Mouse (Mus musculus) forebrain, embryonic 10.5 days (tissue): ENCODE results near the gene Gatad2b. TPM values are rescaled to one million over a fixed set of nuclear protein-coding genes. Genes with fewer than 3 reads are reported as not detected.
A peak's percentile ranks its signal among the peaks of the same experiment; 100 is the strongest.
"Not testable (repeated sequence)": the region's sequence is repeated elsewhere in the genome, so short reads cannot be mapped to it uniquely, and the experiment has no call there.

Experiments used
- DNase-seq: peaks from one replicate; pipeline ENCODE4 v3.0.0-alpha.2; 2017; ENCODE audit warnings: low spot score; ENCODE audit errors: extremely low spot score
- H3K27ac ChIP-seq: fragments of 300-500 bp; sonication (generic); 2 replicates; pipeline ENCODE4 v1.5.1; 2016; ENCODE audit warnings: mild to moderate bottlenecking
- H3K27me3 ChIP-seq: fragments of 300-500 bp; sonication (generic); 2 replicates; pipeline ENCODE4 v1.6.1; 2016; ENCODE audit warnings: mild to moderate bottlenecking; ENCODE audit not compliant: poor library complexity, severe bottlenecking
- H3K36me3 ChIP-seq: fragments of 300-500 bp; sonication (generic); replicated peaks from 2 replicates; pipeline ENCODE4 v1.6.1; 2016; ENCODE audit warnings: mild to moderate bottlenecking, moderate library complexity
- H3K4me1 ChIP-seq: fragments of 300-500 bp; sonication (generic); 2 replicates; pipeline ENCODE4 v1.6.1; 2016
- H3K4me3 ChIP-seq: fragments of 300-500 bp; sonication (generic); 2 replicates; pipeline ENCODE4 v1.5.1; 2016; ENCODE audit warnings: mild to moderate bottlenecking, moderate library complexity
- H3K9me3 ChIP-seq: fragments of 300-500 bp; sonication (generic); 2 replicates; pipeline ENCODE4 v1.6.1; 2016; ENCODE audit warnings: mild to moderate bottlenecking, moderate library complexity
- WGBS: fragments of 180-500 bp; shearing (Covaris S2); methylation state at CpG from one replicate; pipeline ENCODE4 v1.1.7; 2016; 5-methylcytosine and 5-hydroxymethylcytosine counted together
- polyA plus RNA-seq: library from polyadenylated mRNA; unstranded; fragments of >200 nt; fragmentation: Nextera tagmentation; extraction: Ambion mirVana; gene quantifications from 2 replicates; pipeline ENCODE4 v1.2.1, GENCODE M21; 2016

Gatad2b gene
- polyA plus RNA-seq, result 12.4 and 14.4 TPM in 2 replicates

DNA sequence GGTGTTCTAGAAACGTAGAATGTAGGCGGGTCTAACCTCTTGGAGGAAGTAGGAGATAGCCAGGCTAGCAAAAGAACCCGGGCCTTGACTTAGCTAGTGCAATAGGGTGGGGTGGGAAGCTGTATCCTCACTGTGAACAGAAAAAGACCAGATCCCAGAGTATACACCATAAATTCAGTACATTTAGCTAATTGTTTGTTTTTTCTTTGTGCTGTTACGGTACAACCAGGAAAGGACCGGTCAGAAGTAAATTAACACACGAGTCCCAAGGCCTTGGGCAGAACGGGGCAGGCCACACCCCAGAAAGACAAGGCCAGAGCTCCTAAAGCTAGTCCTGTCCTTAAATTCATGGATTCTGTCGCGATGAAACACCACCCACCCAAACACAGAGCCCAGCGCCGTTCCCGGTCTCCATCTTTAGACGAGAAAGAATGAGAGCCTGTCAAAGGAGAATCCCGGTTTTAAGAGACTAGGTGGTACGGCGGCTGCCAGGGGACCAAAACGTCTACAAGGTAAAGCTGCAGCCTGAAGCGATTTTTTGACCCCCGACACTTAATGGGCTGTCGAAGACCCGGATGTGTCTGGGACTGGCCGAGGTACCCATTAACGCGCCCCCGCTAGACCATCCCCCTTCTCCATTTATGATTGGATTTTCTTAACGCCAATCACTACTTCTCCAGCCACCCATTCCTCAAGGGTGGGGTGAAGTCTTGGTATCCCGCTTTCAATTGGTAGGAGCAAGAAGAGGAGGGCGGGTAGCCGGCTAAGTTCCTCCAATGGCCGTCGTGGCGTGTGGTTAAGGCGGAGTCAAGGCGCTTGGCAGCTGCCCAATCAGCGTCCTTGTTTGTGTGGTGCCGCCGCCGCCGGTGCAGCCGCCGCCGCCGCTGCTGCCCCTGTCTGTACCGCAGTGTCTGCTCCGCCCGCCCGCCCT, at the start of gene Gatad2b:
TSS of gene Gatad2b (plus strand) at position 834 of the 931 bp plus-strand sequence.
- peaks cover 28% of the 10 kb centered on the region for H3K36me3 ChIP-seq
- under 1% methylated on average over 47 of the region's 47 CpGs for WGBS
- H3K27ac ChIP-seq, result peak within 1 kb of the TSS; percentile 93
- H3K4me3 ChIP-seq, result peak within 1 kb of the TSS; percentile 86
- no peaks in the 10 kb centered on the region for H3K9me3 ChIP-seq
- DNase-seq, result peak; percentile 99
- peaks cover 21% of the 10 kb centered on the region for H3K4me1 ChIP-seq
- no peaks in the 10 kb centered on the region for H3K27me3 ChIP-seq

DNA sequence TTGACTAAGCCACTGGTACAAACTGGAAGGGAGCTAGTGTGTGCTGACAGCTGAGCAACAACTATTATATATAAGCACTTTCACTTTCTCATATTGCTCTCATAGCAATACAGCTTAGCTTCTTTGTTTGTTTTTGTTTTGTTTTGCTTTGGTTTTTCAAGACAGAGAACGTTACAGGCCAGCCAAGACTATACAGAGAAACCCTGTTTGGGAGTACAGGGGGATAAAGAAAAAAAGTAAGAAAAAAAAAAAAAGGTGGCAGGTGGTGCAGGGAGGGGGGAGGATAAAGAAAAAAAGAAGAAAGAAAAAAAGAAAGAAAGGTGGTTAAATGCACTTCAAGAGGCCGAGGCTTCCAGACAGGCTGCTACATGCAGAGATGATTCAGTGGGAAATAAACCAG, 47.6 kb upstream of the Gatad2b start:
- peaks cover 11% of the 10 kb centered on the region for H3K36me3 ChIP-seq
- 80% methylated on average over 2 of the region's 2 CpGs for WGBS
- 0 out of 2 replicates have a peak, but pooled peaks cover 11% of the 10 kb centered on the region for H3K27me3 ChIP-seq
- peaks cover 41% of the 10 kb centered on the region for H3K4me1 ChIP-seq
- no peak overlapping the region for H3K4me3 ChIP-seq
- H3K27ac ChIP-seq, result no peak overlapping the region
- DNase-seq, result no peak
- no peaks in the 10 kb centered on the region for H3K9me3 ChIP-seq

DNA sequence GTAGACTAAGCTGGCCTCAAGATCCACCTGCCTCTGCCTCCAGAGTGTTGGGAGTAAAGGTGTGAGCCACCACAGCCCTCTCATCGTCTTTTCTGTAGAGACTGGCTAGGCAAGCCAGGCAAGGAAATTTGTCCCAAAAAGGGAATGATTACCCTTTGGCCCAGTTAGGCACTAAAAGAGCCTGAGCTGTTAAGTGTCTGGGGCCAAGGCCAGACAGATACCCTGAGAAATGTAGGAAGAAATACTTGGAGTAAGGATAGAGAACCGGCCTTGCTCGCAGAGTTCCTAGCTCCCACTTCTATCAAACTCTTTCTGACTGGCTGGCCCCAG, 45.4 kb upstream of the Gatad2b start:
- Histone ChIP-seq H3K27ac (peak overlapping the region; percentile 94), H3K9me3 (no peaks in the 10 kb centered on the region), H3K36me3 (peaks cover 28% of the 10 kb centered on the region), H3K27me3 (0 out of 2 replicates have a peak, but pooled peaks cover under 1% of the 10 kb centered on the region), H3K4me1 (peaks cover 42% of the 10 kb centered on the region), H3K4me3 (peak overlapping the region; percentile 77)
- DNase-seq, result no peak
- under 1% methylated on average over 3 of the region's 3 CpGs for WGBS

DNA sequence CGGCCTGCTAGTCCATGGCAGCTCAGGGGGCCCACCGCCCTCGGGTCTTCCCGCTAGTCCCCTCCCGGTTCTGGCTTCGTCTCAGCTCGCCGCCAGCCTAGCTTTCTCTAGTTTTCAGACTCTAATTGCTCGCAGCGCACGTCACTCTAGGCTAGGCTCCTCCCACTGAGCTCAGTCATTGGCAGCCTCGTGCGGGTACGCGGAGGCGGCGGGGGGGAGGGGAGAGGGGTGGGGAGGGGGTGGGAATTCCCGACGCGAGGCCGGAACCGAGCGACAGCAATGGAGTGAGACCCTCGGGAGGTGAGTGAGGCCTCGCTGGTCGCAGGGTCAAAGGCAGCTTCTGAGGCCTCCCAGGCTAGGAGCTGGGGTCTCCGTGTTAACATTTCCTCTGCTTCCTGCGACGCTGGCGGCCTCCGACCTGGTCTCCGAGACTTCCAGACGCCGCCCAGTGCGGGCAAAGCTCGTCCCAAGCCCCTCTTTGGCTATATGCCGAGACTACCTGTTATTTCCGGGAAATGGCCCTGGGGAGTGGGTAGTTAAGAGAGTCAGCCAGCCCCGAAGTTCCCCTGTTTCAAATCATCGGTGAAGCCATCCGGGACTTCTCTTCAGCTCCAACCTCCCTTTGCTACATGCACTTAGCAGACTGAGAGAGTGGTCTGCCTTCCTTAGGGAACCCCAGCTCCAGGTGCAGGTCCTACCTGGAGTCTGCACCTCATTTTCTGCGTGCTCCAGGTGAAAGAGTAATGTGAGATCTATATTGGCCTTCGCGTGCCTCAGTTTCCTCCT, 44.8 kb upstream of the Gatad2b start, which contains the start of gene Slc39a1:
TSS of gene Slc39a1 (plus strand) at position 213 of the 786 bp plus-strand sequence.
- Histone ChIP-seq H3K4me3 (peak within 1 kb of the TSS; percentile 77), H3K9me3 (no peaks in the 10 kb centered on the region), H3K4me1 (peaks cover 37% of the 10 kb centered on the region), H3K27ac (peak within 1 kb of the TSS; percentile 94), H3K27me3 (no peaks in the 10 kb centered on the region), H3K36me3 (peaks cover 28% of the 10 kb centered on the region)
- peak; percentile 94 for DNase-seq
- under 1% methylated on average over 44 of the region's 44 CpGs for WGBS

DNA sequence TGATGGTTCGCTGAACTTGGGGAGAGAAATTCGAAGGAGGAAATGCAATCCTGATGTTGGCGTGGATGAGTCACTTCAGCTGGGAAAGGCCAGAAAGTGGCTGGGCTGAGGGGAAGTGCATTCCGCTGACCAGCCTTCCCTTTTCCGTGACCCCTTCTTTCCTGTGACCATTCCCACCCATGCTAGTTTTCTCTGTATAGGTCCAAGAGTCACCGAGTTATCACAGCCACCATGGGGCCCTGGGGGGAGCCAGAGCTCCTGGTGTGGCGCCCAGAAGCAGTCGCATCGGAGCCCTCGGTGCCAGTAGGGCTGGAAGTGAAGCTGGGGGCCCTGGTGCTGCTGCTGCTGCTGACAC, 44.3 kb upstream of the Gatad2b start:
- Histone ChIP-seq H3K4me1 (peaks cover 35% of the 10 kb centered on the region), H3K27ac (peak overlapping the region; percentile 94), H3K9me3 (no peaks in the 10 kb centered on the region), H3K4me3 (peak overlapping the region; percentile 77), H3K27me3 (no peaks in the 10 kb centered on the region), H3K36me3 (peaks cover 28% of the 10 kb centered on the region)
- WGBS, result 11% methylated on average over 10 of the region's 10 CpGs
- DNase-seq, result no peak

DNA sequence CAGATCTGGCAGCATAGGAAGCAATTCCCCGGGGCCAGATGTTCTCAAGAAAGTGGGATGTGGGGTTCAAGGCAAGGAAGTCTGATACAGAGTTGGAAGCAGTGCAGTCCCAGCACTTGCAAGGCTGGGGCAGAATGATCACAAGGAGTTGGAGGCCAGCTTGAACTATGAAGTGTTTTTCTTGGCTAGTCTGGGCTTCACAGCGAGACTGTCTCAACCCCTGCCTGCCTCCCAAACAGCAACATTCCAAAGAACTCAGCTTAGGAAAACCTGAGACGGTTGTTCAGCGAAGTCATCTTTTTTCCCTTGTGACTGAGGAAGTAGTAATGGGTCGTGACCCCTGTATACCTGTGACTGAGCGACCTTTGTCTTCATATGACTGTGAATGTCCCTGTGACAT, 42.2 kb upstream of the Gatad2b start:
- DNase-seq, result no peak
- Histone ChIP-seq H3K27ac (no peak overlapping the region), H3K27me3 (no peaks in the 10 kb centered on the region), H3K4me3 (no peak overlapping the region), H3K36me3 (peaks cover 28% of the 10 kb centered on the region), H3K4me1 (peaks cover 45% of the 10 kb centered on the region), H3K9me3 (no peaks in the 10 kb centered on the region)
- 88% methylated on average over 6 of the region's 6 CpGs for whole genome bisulfite sequencing

DNA sequence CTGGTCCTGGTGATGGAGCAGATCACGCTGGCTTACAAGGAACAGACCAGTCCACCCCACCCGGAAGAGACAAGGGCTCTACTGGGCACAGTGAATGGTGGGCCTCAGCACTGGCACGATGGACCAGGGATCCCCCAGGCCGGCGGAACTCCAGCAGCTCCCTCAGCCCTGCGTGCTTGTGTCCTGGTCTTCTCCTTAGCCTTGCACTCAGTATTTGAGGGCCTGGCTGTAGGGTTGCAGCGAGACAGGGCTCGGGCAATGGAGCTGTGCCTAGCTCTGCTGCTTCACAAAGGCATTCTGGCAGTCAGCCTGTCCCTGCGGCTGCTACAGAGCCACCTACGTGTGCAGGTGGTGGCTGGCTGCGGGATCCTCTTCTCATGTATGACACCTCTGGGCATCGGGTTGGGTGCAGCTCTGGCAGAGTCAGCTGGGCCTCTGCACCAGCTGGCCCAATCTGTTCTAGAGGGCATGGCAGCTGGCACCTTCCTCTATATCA, 41.2 kb upstream of the Gatad2b start:
- not testable (repeated sequence) for DNase-seq, H3K27ac ChIP-seq, H3K27me3 ChIP-seq, H3K9me3 ChIP-seq, H3K4me3 ChIP-seq
- Histone ChIP-seq H3K4me1 (peaks cover 51% of the 10 kb centered on the region), H3K36me3 (peaks cover 34% of the 10 kb centered on the region)
- WGBS, result 95% methylated on average over 11 of the region's 12 CpGs

DNA sequence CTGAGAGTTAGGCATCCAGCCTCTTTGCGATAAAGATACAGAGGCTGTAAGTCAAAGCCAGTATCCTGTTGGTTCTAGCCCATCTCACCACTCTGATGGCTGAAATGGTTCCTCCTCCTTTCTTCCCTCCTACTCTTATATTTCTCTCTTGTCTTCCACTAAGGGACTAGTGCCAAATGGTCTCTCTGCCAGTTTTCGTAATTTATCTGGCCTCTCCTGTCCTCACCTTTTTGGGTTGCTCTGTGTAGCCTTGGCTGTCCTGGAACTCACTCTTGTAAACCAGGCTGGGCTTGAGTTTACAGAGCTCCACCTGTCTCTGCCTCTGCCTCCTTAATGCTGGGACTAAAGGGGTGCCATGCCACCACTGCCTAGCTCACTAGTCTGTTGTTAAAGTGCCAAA, 40.3 kb upstream of the Gatad2b start:
- WGBS, result 87% methylated on average over 2 of the region's 2 CpGs
- not testable (repeated sequence) for H3K4me3 ChIP-seq, DNase-seq, H3K27me3 ChIP-seq, H3K27ac ChIP-seq, H3K9me3 ChIP-seq
- Histone ChIP-seq H3K4me1 (peaks cover 47% of the 10 kb centered on the region), H3K36me3 (peaks cover 43% of the 10 kb centered on the region)

DNA sequence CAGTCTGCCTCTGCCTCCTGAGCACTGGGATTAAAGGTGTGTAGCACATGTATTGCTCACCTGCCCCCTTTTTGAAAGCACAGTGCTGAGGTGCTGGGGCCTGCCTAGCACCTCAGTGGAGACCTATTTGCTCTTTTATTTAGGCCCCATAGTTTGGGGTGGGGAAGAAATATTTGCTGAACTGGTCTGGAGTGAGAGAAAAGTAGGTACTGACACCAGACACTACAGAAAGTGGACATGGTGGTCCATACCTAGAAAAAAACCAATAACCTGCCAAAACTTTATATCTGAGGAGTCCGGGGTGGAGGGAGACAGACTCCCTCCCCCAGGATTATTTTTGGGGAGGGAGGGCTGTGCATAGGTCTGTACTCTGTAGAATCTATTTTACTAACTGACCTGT, 39.8 kb upstream of the Gatad2b start:
- H3K36me3 ChIP-seq, result peaks cover 48% of the 10 kb centered on the region
- peaks cover 42% of the 10 kb centered on the region for H3K4me1 ChIP-seq
- 77% methylated on average over 1 of the region's 1 CpGs for WGBS
- not testable (repeated sequence) for H3K27me3 ChIP-seq, H3K27ac ChIP-seq, DNase-seq, H3K9me3 ChIP-seq
- H3K4me3 ChIP-seq, result peak overlapping the region; percentile 76; the same call in 1 of the 2 replicates

DNA sequence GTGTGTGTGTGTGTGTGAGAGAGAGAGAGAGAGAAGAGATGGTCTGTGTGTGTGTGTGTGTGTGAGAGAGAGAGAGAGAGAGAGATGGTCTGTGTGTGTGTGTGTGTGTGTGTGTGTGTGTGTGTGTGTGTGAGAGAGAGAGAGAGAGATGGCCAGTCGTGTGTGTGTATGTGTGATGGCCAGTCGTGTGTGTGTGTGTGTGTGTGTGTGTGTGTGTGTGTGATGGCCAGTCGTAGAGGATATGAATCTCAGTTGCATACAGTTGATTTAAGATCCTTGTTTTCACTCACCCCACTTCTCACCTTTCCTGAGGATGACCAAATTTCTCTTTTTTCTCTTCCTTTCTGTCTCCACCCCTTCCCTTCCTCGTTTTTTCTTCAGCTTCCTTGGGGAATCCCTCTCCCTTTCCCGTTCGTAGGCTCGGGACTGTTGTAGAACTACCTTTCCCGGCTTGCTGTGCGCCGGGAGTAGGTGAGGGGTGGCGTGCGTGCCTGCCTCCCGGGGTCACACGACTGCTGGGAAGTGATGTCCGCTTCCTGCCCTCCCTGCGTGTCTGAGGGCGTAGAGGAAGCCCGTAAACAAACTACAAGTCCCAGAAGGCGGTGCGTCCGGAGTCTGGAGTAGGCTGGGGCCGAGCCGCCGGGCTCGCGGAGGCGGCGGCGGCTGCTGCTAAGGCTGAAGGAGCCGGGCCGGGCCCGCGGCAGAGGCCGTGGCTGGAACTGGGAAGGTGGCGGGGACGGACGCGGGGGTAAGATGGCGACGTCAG, 39.1 kb upstream of the Gatad2b start, which contains the start of gene Crtc2:
TSS of gene Crtc2 (plus strand) at position 511 of the 766 bp plus-strand sequence.
- Histone ChIP-seq H3K27me3 (no peaks in the 10 kb centered on the region), H3K36me3 (peaks cover 55% of the 10 kb centered on the region), H3K9me3 (no peaks in the 10 kb centered on the region), H3K27ac (peak within 1 kb of the TSS; percentile 86), H3K4me3 (peak within 1 kb of the TSS; percentile 76), H3K4me1 (peaks cover 35% of the 10 kb centered on the region)
- 2% methylated on average over 38 of the region's 40 CpGs for WGBS
- peak; percentile 96 for DNase-seq

DNA sequence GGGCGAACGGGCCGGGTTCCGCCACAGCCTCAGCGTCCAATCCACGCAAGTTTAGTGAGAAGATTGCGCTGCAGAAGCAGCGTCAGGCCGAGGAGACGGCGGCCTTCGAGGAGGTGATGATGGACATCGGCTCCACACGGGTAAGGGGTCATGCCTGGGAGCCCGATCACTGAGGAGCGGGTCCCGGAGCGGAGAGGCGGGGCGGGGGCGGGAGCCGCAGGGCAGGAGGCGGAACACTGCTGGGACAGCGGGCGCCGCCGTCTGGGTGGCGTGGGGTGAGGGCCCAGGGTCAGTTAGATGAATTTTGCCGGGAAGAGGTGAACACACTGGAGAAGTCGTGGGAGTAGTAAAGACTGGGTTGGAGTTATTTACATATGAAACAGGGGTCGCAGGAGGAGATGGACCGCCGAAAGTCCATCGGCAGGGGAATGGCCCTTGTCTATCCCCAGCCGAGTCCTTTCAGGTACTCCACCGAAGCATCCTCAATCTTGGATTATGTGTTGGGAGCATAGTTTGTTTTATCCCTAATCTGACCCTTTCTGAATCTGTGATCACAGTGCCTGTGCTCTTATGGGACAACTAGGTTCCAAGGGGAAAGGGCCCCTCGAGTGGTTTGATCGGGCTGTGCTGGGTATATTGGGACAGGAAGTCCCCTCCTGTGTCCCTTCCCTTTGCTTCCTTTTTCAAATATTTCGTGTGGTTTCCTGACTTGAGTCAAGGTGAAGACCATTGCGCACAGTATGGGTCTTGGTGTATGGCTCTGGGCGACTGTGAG, 38.4 kb upstream of the Gatad2b start:
- peak overlapping the region; percentile 76 for H3K4me3 ChIP-seq
- H3K4me1 ChIP-seq, result peaks cover 27% of the 10 kb centered on the region
- 1% methylated on average over 41 of the region's 41 CpGs for WGBS
- H3K36me3 ChIP-seq, result peaks cover 59% of the 10 kb centered on the region
- H3K27me3 ChIP-seq, result no peaks in the 10 kb centered on the region
- H3K9me3 ChIP-seq, result no peaks in the 10 kb centered on the region
- peak; percentile 44 for DNase-seq
- H3K27ac ChIP-seq, result peak overlapping the region; percentile 86
